Mouse (Mus musculus) left cerebral cortex, adult 2 months (tissue): ENCODE data around the gene Zfpm1. TPM values are rescaled to one million over a fixed set of nuclear protein-coding genes. Genes with fewer than 3 reads are reported as not detected.

Experiments
- DNase-seq, 2 experiments: peaks; one replicate each; pipeline ENCODE4 v3.0.0; 2021 to 2022; ENCODE audit warnings: low spot score in 2 of 2, mixed read lengths in 1 of 2; ENCODE audit errors: extremely low spot score in 1 of 2
- H3K27ac ChIP-seq: fragments of 200-600 bp; 2 replicates; pipeline ENCODE4 v1.8.1; 2022
- H3K4me3 ChIP-seq: fragments of 200-600 bp; 2 replicates; pipeline ENCODE4 v1.8.1; 2022
- CTCF ChIP-seq: fragments of 200-600 bp; IDR thresholded peaks from 2 replicates; pipeline ENCODE4 v1.8.1; 2022; ENCODE audit warnings: antibody characterized with exemption, mild to moderate bottlenecking, moderate library complexity
- intact Hi-C: fragments of 180-260 bp; cut with DNase I; formaldehyde crosslinking; loops from one replicate; pipeline ENCODE4 v1.15.1; 2025
- total RNA-seq, 2 experiments: library from RNA; stranded (reverse); gene quantifications; 2 replicates each; pipeline ENCODE4 v1.2.3; 2021

Zfpm1 gene
- total RNA-seq, 2 experiments from 2014 or later, result 39.5 to 42.1 TPM

GRCm38 (mm10) chr8:122277204-122277995 lies 4.5 kb upstream of the Zfpm1 start:
- Histone ChIP-seq H3K27ac (no peak overlapping the region), H3K4me3 (no peak overlapping the region)
- TF ChIP-seq CTCF, result peak; percentile 5; the same call in 1 of the 2 replicates
- no peak for DNase-seq
- intact Hi-C loops, result no loop called here

GRCm38 (mm10) chr8:122280156-122280555 lies 1.8 kb upstream of the Zfpm1 start:
- intact Hi-C loops, result loop anchor here (5.0 to 10.0 kb wide), 2 partner anchors 162 to 195 kb away; partner anchors contain the start of genes Ctu2, Mvd and Rnf166

GRCm38 (mm10) chr8:122280588-122281316 lies 1.2 kb upstream of the Zfpm1 start:
- no peak for DNase-seq
- Histone ChIP-seq H3K4me3 (peak overlapping the region; percentile 32), H3K27ac (peak overlapping the region; percentile 42)
- TF ChIP-seq CTCF, result no peak
- intact Hi-C loops, result loop anchor here (5.0 to 10.0 kb wide), 2 partner anchors 162 to 194 kb away; partner anchors contain the start of genes Ctu2, Mvd and Rnf166

More at GRCm38 (mm10) chr8:122280156-122280555, 1.8 kb upstream of the Zfpm1 start:
- Histone ChIP-seq H3K27ac (no peak overlapping the region), H3K4me3 (no peak overlapping the region)
- no peak; the same call in none of the 2 replicates for TF ChIP-seq CTCF
- DNase-seq, result no peak

GRCm38 (mm10) chr8:122281317-122282034 lies 465 bp upstream of the Zfpm1 start:
- peak; percentile 99 for DNase-seq
- intact Hi-C loops, result loop anchor here (5.0 to 10.0 kb wide), 2 partner anchors 161 to 193 kb away; partner anchors contain the start of genes Ctu2, Mvd and Rnf166
- peak overlapping the region; percentile 82 for H3K27ac ChIP-seq
- peak overlapping the region; percentile 35 for H3K4me3 ChIP-seq
- TF ChIP-seq CTCF, result no peak

- intact Hi-C loops, result loop anchor here (5.0 to 10.0 kb wide), 2 partner anchors 160 to 192 kb away; partner anchors contain the start of genes Ctu2, Mvd and Rnf166
- TF ChIP-seq CTCF, result no peak
- peak overlapping the region; percentile 77 for H3K27ac ChIP-seq
- H3K4me3 ChIP-seq, result peak overlapping the region; percentile 62
- no peak for DNase-seq
Observed at GRCm38 (mm10) chr8:122282501-122283355, 787 bp downstream of the Zfpm1 start.

- peak; percentile 38 to 47 for DNase-seq
- peak overlapping the region; percentile 77 for H3K27ac ChIP-seq
- TF ChIP-seq CTCF, result peak; percentile 31
- H3K4me3 ChIP-seq, result peak overlapping the region; percentile 62
- intact Hi-C loops, result loop anchor here (5.0 to 10.0 kb wide), 2 partner anchors 159 to 191 kb away; partner anchors contain the start of genes Ctu2, Mvd and Rnf166
Observed at GRCm38 (mm10) chr8:122283356-122284202, 1.6 kb downstream of the Zfpm1 start.

GRCm38 (mm10) chr8:122284203-122284658 lies 2.3 kb downstream of the Zfpm1 start:
- DNase-seq, result peak in 1 of 2 experiments; percentile 48
- TF ChIP-seq CTCF, result no peak; the same call in none of the 2 replicates
- intact Hi-C loops, result loop anchor here (5.0 to 10.0 kb wide), 2 partner anchors 158 to 191 kb away; partner anchors contain the start of genes Ctu2, Mvd and Rnf166
- peak overlapping the region; percentile 62 for H3K4me3 ChIP-seq
- peak overlapping the region; percentile 67 for H3K27ac ChIP-seq

GRCm38 (mm10) chr8:122284659-122285261 lies 2.8 kb downstream of the Zfpm1 start:
- Histone ChIP-seq H3K27ac (peak overlapping the region; percentile 67), H3K4me3 (peak overlapping the region; percentile 62)
- no peak for DNase-seq
- intact Hi-C loops, result loop anchor here (5.0 to 10.0 kb wide), 2 partner anchors 158 to 190 kb away; partner anchors contain the start of genes Ctu2, Mvd and Rnf166
- no peak for TF ChIP-seq CTCF

- H3K4me3 ChIP-seq, result no peak overlapping the region
- no peak overlapping the region for H3K27ac ChIP-seq
- TF ChIP-seq CTCF, result no peak
- DNase-seq, result no peak
- intact Hi-C loops, result loop anchor here (10.0 kb wide), 1 partner anchor 189 kb away; the partner anchor contains the start of genes Ctu2 and Rnf166
Observed at GRCm38 (mm10) chr8:122285727-122286126, 3.8 kb downstream of the Zfpm1 start.
